Mouse (Mus musculus): ENCODE data around the gene Syt9.

DNA sequence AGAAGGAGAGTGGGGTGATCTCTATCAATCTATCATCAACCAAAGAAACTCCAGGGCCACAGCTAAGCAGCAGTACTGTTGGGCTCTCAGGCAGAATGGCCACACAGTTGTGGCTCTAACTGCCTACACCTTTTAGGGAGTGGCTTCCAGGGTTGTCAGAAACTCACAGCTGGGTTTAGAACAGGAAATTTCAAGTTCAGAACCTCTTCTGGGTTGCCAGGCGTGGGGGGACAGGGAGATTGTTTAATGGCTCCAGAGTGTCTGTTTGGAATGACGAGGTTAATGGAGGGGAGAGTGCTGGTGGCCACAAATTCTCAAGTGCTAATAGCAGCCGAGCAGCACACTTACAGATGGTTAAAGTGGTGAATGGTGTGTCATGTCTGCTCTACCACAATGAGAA, 92.4 kb downstream of the Syt9 start:
- no peak for TF ChIP-seq CTCF (IDR thresholded peaks at IDR 0.05)
- no peak for TF ChIP-seq EP300 (IDR thresholded peaks at IDR 0.05)

Data from lung, postnatal 0 days (tissue).